Mouse (Mus musculus) brain, embryonic 14.5 days (tissue): ENCODE measurements around the gene Prex1. TPM values are rescaled to one million over a fixed set of nuclear protein-coding genes. Genes with fewer than 3 reads are reported as not detected.

ENCODE experiments used
- DNase-seq: peaks from one replicate; pipeline ENCODE4 v3.0.0-alpha.2; 2011; ENCODE audit warnings: low read depth
- CTCF ChIP-seq: fragments of 200-500 bp; IDR thresholded peaks from 2 replicates; pipeline ENCODE4 v1.5.1; 2012; ENCODE audit warnings: inconsistent platforms, mild to moderate bottlenecking, moderate library complexity, borderline replicate concordance; ENCODE audit not compliant: insufficient read depth, insufficient read length; ENCODE audit errors: extremely low read depth
- POLR2A ChIP-seq: fragments of 200-500 bp; IDR thresholded peaks from 2 replicates; pipeline ENCODE4 v1.6.1; 2012; ENCODE audit warnings: mild to moderate bottlenecking, inconsistent platforms, borderline replicate concordance; ENCODE audit not compliant: poor library complexity, insufficient read depth, insufficient read length, severe bottlenecking; ENCODE audit errors: extremely low read depth
- polyA plus RNA-seq: library from polyadenylated mRNA; depleted of rRNA; stranded (reverse); fragments of >200 nt; gene quantifications from 2 replicates; pipeline ENCODE4 v1.2.3, GENCODE M21; 2012

Prex1 gene
- polyA plus RNA-seq, 1 experiment: 49.4 TPM

DNA sequence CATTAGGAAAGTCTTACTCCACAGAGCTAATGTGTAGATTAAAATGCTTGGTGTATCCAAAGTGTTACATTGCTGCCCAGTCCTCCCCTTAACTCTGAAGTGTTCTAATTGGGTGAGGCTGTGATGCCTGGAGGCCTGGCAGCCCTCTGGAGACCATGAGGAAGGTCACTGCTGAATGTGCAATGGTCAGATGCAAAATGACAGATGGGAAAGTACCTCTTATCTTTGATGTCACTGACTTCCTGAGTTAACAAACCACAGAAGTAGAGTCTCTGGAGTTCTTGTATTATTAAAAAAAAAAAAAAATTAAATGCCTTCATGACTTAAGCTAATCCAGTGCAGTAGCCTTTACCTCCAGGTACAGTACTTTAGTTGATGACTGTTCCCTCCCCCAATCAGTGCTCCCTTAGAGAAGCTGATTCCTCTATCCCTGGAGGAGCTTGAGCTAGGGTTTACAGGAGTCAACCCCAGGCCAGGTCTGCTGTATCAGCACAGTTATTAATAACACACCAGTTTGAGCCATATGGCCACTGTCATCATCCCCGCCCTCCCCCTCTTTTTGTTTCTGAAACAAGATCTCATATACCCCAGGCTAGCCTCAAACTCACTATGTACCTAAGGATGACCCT lies 5.8 kb upstream of the Prex1 start:
- TF ChIP-seq POLR2A: no peak
- no peak for TF ChIP-seq CTCF

DNA sequence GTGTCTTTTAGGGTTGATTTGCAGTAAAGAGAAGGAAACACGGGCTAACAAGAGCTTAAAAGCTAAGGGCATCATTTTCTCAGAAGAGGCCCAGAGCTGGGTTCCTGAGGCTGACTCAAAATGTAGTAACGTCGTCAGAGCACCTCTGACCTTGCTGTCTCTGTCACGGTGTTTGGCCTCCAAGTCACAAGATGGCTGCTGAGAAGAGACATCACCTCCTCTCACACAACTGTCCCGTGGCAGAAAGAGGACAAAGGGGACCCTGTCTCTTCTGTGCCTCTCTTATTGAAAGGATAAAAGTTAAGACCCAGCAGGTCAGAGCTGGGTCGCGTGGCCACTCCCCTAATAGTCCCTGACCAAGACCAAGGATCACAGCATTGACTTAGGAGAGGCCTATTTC lies 2.4 kb upstream of the Prex1 start:
- TF ChIP-seq POLR2A (no peak), CTCF (no peak)
- no peak for DNase-seq

More for the DNA sequence above, 5.8 kb upstream of the Prex1 start:
- no peak for DNase-seq

DNA sequence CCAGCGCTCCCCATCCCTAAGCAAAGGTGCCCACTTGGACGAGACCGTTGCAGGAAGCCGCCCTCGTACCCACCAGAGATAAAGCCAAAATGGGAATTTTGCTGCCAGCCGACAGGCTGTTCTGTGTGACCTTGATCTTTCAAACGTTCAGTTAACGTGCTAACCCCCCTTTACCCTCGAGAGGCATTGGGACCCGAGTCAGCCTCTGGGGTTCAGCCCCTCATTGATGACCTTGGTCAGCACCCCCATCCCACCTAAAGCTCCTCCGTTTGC lies 731 bp upstream of the Prex1 start:
- TF ChIP-seq CTCF (no peak), POLR2A (no peak)

GRCm38 (mm10) chr2:166712801-166713689 lies 587 bp downstream of the Prex1 start:
- peak; percentile 72 for DNase-seq
- TF ChIP-seq POLR2A (no peak), CTCF (no peak)

More for the DNA sequence above, 731 bp upstream of the Prex1 start:
- no peak for DNase-seq

DNA sequence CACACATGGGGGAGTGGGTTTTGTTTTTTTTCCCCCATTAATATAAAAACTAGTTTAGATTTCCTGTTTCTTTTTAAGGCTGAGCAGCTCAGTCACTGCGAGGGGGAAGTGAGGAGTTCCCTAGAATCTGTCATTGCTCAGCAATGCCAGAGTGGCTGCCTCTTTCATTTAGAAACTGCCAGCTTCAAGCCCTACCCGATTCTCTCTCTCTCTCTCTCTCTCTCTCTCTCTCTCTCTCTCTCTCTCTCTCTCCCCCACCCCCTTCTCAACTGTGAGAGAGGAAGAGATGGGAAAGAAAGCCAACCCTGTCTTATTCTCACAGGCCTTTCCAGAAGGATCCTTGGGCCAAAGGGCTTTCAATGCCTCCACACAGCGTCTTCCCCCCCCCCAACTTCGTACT lies 1.3 kb downstream of the Prex1 start:
- peak; percentile 60 for DNase-seq
- TF ChIP-seq POLR2A: no peak
- no peak for TF ChIP-seq CTCF

DNA sequence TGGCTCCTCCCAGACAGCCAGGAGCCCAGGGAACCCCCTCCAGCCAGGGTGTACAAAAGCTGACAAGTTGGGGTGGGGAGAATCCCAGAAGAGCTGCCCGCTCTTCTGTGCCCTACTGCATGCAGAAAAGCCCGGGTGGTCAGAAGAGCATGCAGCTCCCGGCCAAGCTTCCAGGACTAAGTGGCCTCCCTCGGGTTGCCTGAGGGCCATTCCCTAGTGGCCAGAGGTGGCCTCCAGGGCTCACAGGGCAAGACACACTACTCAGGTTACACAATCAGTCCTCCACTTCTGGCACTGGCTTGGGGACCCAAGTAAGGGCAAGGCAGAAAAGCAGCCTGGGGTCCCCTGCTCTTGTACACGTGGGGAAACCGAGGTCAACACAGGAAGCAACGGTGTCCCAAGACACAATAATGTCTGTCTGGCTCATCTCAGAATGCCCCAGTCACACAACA lies 1.9 kb downstream of the Prex1 start:
- no peak for DNase-seq
- TF ChIP-seq POLR2A: no peak
- no peak for TF ChIP-seq CTCF

GRCm38 (mm10) chr2:166709883-166710282 lies 3.7 kb downstream of the Prex1 start:
- no peak for DNase-seq
- TF ChIP-seq CTCF (no peak), POLR2A (no peak)

DNA sequence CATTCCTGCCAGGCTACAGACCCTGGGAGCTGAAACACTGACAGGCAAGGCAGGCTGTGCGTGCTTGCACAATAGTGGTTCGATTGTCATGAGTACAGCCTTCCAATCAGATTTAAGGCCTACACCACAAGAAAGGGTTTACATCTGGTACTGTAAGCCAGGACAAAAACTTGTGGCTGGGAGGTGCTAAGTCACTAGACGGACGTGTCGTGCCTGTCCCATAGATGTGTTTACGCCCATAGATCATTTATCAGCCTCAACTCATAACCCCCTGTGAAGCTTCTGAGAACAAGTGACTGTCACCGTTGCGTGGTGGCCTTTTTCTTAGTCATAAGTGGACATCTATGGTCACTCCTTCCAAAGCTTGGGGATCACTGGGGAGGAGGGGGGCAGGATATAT lies 5.3 kb downstream of the Prex1 start:
- DNase-seq: no peak
- TF ChIP-seq CTCF (no peak), POLR2A (no peak)

GRCm38 (mm10) chr2:166706526-166706925 lies 7.1 kb downstream of the Prex1 start:
- no peak for TF ChIP-seq POLR2A
- no peak for TF ChIP-seq CTCF
- no peak for DNase-seq

DNA sequence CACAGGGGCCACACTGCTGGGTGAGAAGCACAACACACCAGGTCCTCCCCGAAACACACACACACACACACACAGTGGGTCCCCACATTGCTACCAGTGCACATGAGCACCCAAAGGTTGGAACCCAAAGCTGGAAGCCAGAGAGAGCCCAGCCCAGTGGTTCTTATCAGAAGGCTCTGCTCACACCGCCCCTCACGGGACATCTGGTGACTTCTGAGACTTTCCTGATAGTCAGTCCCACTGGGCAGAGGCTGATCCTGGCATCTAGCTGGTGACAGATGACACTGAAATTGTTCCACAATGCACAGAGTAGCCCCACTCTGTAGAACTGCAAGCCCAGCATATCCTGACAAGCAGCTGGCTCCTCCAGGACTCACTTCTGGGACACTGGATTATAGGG lies 10.1 kb downstream of the Prex1 start:
- TF ChIP-seq CTCF (no peak), POLR2A (no peak)
- DNase-seq: no peak

- TF ChIP-seq CTCF (no peak), POLR2A (no peak)
- DNase-seq: no peak
Measured at GRCm38 (mm10) chr2:166702113-166702445, 11.6 kb downstream of the Prex1 start.
